Mouse (Mus musculus): ENCODE data around the gene Fermt2. TPM values are rescaled to one million over a fixed set of nuclear protein-coding genes. Genes with fewer than 3 reads are reported as not detected.

Fermt2 gene
- total RNA-seq (2021) = 100 to 1,000 TPM; 214 to 243 TPM
- long read RNA-seq, experiment 1, transcript Fermt2-201 (15 exons, 3,293 nt) = major isoform, 21 of 121 reads
- long read RNA-seq, experiment 1, partial matches to known transcripts = 22 of 121 reads
- long read RNA-seq, experiment 1, other reads (novel, unspliced or antisense) = 78 of 121 reads
- long read RNA-seq, experiment 2, transcript Fermt2-201 (15 exons, 3,293 nt) = major isoform, 13 of 115 reads
- long read RNA-seq, experiment 2, partial matches to known transcripts = 12 of 115 reads
- long read RNA-seq, experiment 2, other reads (novel, unspliced or antisense) = 90 of 115 reads

DNA sequence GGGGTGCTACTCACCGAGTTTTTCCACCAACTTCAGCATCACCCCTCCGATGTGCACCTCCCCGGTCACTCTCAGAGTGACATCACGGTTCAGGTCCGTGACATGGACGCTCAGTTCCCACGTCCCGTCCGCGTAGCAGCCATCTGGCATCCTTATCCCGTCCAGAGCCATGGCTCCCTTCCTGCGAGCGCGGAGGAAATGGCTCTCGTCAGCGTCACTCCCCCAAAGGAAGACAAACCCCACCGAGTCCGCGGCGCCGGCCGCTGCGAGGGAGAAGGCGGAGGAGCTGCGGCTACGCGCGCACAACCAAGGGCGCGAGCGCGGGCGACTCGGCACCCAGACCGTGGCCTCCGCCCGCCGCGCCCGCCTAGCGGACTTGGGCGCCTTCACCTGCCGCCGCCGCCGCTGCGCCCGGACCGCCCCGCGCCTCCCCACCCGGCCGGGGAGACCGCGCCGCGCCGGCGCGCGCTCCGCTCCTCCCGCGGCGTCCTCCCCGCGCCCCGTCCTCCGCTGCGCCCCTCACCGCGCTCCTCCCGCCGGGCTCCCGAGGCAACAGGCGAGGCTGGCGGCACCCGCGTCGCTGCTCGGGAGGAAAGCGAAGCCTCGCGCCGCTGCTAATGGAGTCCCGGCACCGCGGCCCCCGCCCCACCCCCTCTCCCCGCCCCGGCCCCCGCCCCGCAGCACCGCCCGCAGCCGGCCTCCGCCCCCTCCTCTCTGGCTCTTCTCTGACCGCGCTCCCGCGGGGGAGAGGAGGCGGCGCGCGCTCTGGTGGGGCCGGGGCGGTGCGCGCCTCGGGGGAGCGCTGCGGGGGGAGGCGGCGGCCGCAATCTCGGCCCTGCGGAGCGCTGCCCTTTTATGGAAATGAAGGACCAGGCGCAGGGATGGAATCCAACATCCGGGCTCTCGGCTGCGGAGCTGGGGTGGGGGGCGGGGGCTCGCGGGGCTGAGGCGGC lies at the start of gene Fermt2:
Fermt2 (minus strand) TSS at position 708 of the 953 bp plus-strand sequence.
- no peak for TF ChIP-seq CTCF (IDR thresholded peaks at IDR 0.05)
- Histone ChIP-seq H3K27ac (peak within 1 kb of the TSS; percentile 99), H3K4me3 (peak within 1 kb of the TSS; percentile 88)
- peak; percentile 96 for DNase-seq
- intact Hi-C loops (cut with DNase I) = loop anchor here (2.0 to 5.0 kb wide), 3 partner anchors 17 to 67 kb away; no protein-coding TSS in a partner anchor

DNA sequence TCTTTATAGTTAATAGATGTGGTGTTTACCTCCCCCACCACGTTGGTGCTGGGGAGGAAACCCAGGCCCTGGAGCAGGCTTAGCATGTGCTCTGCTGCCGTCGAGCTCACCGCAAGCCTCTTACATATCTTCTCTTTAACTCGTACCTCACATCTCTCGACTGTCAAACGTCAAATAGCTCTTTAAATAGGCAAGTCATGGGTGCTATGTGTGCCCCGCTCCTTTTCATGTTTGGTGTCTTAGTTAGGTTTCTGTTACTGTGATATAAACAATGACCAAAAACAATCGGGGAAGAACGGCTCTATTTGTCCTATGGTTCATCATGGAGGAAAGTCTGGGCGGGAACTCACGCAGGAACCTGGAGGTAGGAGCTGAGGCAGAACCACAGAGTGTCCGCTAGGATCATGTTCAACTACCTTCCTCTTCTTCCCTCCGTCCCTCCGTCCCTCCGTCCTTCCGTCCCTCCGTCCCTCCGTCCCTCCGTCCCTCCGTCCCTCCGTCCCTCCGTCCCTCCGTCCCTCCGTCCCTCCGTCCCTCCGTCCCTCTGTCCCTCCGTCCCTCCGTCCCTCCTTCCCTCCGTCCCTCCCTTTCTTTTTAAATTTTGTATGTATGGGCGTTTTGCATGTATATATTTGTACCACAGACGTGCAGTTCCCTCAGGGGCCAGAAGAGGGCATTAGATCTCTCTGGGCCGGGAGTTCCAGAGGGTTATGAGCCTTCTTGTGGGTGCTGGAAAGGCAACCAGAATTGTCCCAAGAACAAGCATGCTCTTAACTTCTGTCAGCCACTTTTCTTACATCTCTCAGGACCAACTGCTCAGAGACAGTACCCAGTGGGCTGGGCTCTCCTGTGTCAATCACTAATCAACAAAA lies 36.4 kb upstream of the Fermt2 start:
- DNase-seq = peak; percentile 65
- TF ChIP-seq CTCF (IDR thresholded peaks at IDR 0.05) = peak; percentile 81
- Histone ChIP-seq H3K4me3 (peak overlapping the region; percentile 49), H3K27ac (peak overlapping the region; percentile 80)
- intact Hi-C loops (cut with DNase I) = loop anchor here (5.0 to 10.0 kb wide), 3 partner anchors 36 to 206 kb away; no protein-coding TSS in a partner anchor

DNA sequence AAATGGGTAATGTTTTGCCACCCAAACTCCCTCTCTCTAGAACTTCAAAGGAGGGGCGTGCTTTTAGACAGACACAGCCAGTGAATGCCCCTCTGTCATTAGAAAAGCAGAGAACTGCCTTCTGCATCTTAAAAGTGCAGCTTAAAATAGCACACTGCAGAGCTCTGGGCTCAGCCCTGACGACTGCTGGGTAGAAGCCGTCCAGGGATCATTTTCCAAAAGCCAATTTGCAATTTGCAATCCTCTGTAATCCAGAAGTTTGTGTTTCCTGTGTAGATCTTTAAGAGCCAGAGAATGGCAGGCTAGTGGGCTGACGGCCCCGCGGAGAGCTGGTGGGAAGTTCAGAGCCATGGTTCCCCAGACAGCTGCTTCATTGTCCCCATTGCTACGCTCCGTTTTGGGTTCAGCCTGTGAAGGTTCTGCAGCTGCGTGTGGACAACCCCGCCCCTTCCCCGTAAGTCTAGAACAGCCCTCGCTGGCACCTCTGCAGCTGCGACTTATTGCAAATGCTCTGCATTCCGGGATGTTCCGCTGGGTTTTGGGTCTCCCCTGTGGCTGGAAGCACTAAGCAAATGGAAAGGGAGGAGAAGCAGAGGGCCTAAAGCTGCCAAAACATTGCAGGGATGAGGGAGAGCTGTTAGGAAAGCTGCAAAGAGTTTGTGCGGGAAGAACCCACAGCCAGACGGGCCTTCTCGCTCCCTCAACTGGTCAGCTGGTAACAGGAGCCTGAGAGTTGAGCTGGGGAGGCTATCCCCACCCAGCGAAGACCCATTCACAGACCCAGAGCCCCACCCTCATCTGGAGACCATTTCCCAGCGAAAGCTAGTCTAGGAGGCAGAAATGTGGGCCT lies 35.5 kb upstream of the Fermt2 start:
- TF ChIP-seq CTCF (IDR thresholded peaks at IDR 0.05) = no peak
- intact Hi-C loops (cut with DNase I) = loop anchor here (5.0 to 10.0 kb wide), 3 partner anchors 37 to 207 kb away; no protein-coding TSS in a partner anchor
- peak overlapping the region; percentile 59 for H3K4me3 ChIP-seq
- DNase-seq = peak; percentile 78
- peak overlapping the region; percentile 80 for H3K27ac ChIP-seq

DNA sequence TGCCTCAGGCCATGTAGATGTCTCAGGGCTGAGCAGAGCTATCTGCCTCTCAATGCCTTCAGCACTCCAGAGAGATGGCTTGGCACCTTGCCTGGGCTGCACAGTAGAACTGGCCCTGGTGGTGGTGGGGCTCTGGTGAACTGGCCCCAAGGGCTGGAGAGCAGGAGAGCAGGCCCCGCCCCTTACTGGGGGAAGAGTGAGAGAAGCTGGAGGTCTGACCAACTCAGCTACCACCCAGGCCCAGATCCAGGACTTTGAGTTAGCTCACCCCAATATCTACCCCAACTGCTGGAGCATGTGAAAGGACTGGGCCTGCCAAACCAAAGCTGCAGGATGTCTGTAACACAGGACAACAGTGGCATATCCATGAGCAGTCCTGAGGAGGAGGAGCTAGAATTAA lies 33.7 kb upstream of the Fermt2 start:
- peak; percentile 72 for DNase-seq
- no peak for TF ChIP-seq CTCF (IDR thresholded peaks at IDR 0.05)
- H3K27ac ChIP-seq = peak overlapping the region; percentile 17
- intact Hi-C loops (cut with DNase I) = loop anchor here (10.0 kb wide), 1 partner anchor 131 kb away; no protein-coding TSS in a partner anchor
- H3K4me3 ChIP-seq = no peak overlapping the region

DNA sequence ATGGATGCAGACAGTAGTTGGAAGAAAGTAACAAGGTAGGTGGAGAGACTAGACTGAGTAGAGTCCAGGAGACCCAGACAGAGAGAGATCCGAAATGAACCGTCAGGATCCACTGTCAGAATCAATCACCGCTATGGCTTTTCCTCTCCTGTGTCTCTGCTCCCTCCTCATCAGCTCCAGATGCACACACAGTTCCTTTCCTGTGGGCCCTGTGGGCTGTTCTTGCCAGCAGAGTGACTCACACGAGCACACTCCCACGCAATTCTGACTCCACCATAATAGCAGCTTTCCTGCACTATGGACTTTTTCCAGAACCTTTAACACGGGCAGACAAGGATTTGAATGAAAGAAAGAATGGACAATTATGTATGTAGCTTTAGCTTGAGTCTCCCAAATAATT lies 31.8 kb upstream of the Fermt2 start:
- intact Hi-C loops (cut with DNase I) = loop anchor here (10.0 kb wide), 1 partner anchor 133 kb away; no protein-coding TSS in a partner anchor
- H3K27ac ChIP-seq = peak overlapping the region; percentile 55
- no peak for TF ChIP-seq CTCF (IDR thresholded peaks at IDR 0.05)
- no peak overlapping the region for H3K4me3 ChIP-seq
- peak; percentile 50 for DNase-seq

DNA sequence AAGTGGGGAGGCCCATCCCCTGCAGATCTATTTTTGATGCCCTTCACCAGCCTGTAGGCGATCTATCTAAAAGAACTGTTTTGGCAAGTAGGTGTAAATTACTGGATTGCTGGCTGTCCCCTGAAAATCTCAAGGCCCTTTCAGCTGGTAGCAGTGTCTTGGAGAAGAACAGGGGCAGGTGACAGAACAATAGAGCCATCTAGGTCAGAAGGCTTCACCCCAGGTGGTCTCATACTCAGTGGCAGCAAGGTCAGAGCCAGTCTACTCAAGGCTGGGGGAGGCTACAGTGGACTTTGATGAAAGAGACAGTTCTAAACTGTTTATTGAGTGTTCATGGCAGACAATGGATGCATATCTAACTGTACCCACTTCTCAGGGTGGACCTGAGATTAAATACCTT lies 29.1 kb upstream of the Fermt2 start:
- Histone ChIP-seq H3K4me3 (no peak overlapping the region), H3K27ac (no peak overlapping the region)
- intact Hi-C loops (cut with DNase I) = no loop called here
- no peak for DNase-seq
- no peak for TF ChIP-seq CTCF (IDR thresholded peaks at IDR 0.05)

DNA sequence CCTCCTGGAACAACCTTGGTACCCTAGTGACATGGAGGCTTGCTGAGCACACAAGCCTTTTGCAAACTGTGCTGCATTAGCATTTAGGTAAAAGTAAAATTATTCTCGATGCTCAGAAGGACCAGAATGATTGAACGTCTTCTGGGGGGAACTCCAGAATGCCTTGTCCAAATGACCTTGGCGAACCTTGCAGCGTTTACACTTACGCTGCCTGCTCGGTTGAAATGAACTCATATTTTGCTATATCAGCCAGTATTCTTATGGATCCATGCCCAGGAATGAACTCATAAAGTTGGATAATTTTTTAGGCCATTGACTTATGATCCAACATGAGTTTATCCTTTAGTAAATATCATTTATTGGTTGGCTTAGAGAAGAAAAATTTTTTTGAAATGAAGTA lies 24.4 kb upstream of the Fermt2 start:
- intact Hi-C loops (cut with DNase I) = no loop called here
- DNase-seq = no peak
- H3K4me3 ChIP-seq = no peak overlapping the region
- H3K27ac ChIP-seq = peak overlapping the region; percentile 61
- no peak for TF ChIP-seq CTCF (IDR thresholded peaks at IDR 0.05)

DNA sequence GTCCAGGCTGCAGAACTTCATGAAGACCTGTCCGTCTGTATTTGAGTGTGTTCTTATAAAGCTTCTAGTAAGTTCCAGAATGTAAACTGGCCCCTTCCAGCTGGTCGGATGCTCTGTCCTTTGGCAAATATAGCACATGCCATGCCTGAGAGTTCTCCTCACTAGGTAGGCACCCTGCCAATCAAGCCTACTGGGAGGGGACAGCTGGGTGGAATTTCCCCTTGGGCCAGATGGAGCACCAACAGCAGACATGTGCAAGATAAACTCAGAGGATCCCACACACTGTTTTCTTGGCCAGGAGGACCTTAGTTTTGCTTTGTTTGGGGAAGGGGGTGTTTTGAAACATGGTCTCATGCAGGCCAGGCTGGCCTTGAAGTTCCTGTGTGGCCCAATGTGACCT lies 23.9 kb upstream of the Fermt2 start:
- no peak for TF ChIP-seq CTCF (IDR thresholded peaks at IDR 0.05)
- Histone ChIP-seq H3K4me3 (no peak overlapping the region), H3K27ac (peak overlapping the region; percentile 61)
- DNase-seq = peak; percentile 71
- intact Hi-C loops (cut with DNase I) = no loop called here

DNA sequence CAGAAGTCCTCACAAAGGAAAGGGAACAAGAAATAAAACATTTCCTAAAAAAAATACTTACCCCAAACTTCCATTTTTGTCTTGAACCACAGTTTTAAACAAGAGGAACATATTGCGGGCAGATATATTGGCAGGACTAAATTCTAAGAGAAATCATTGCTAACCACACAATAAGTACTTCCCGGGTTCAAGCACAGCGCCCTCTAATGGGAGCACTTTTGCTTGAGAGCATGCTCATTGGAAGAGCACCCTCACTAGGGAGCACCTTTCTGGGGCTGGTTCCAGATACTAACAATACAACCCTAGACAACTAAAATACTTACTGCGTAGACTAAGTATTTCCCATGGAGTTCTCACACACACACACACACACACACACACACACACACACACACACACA lies 22.5 kb upstream of the Fermt2 start:
- no peak for DNase-seq
- Histone ChIP-seq H3K27ac (0 out of 2 replicates have a peak overlapping the region, but pooled peaks have one; percentile 3), H3K4me3 (no peak overlapping the region)
- TF ChIP-seq CTCF (IDR thresholded peaks at IDR 0.05) = no peak
- intact Hi-C loops (cut with DNase I) = no loop called here

DNA sequence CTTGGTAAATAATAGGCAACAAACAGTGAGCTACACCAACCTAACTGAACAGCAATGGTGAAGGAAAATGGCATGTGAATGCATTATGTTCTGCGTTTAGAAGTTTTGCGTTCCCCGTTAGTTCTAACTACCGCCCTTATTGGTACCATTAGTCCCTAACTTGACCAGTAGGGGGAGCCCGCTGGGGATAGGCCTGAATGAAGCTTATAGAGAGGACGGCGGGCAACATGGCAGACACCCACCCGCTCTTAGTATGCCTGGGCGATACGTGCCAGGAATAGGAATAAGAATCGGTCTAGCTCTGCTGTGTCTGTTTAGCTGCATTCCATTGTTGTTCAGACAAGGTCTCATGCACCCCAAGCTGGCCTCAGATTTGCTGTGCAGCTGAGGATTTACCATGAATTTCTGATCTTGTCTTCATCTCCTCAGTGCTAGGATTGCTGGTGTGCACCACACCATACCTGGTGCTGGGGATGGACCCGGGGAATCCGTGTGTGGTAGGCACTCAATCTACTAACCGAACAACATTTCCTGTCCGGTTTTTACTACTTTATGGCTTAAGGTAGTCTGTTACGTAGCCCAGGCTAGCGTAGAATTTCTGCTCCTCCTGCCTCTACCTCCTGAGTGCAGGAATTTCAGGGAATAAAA lies 21.3 kb upstream of the Fermt2 start:
- DNase-seq = no peak
- Histone ChIP-seq H3K4me3 (no peak overlapping the region), H3K27ac (no peak overlapping the region)
- TF ChIP-seq CTCF (IDR thresholded peaks at IDR 0.05) = peak; percentile 50
- intact Hi-C loops (cut with DNase I) = no loop called here
